Mouse (Mus musculus) left cerebral cortex, adult 2 months (tissue): Measurements from ENCODE around the gene Arhgap33. TPM values are rescaled to one million over a fixed set of nuclear protein-coding genes. Genes with fewer than 3 reads are reported as not detected.
"Not testable (repeated sequence)": the region's sequence is repeated elsewhere in the genome, so short reads cannot be mapped to it uniquely, and the experiment has no call there.

ENCODE experiments used
- DNase-seq, 2 experiments: peaks; one replicate each; pipeline ENCODE4 v3.0.0; 2021 to 2022; ENCODE audit warnings: low spot score in 2 of 2, mixed read lengths in 1 of 2; ENCODE audit errors: extremely low spot score in 1 of 2
- H3K27ac ChIP-seq: fragments of 200-600 bp; 2 replicates; pipeline ENCODE4 v1.8.1; 2022
- H3K4me3 ChIP-seq: fragments of 200-600 bp; 2 replicates; pipeline ENCODE4 v1.8.1; 2022
- CTCF ChIP-seq: fragments of 200-600 bp; IDR thresholded peaks from 2 replicates; pipeline ENCODE4 v1.8.1; 2022; ENCODE audit warnings: antibody characterized with exemption, mild to moderate bottlenecking, moderate library complexity
- intact Hi-C: fragments of 180-260 bp; cut with DNase I; formaldehyde crosslinking; loops from one replicate; pipeline ENCODE4 v1.15.1; 2025
- microRNA-seq, 2 experiments: library from miRNA; unstranded; fragments of <30 nt; microRNA quantifications; one replicate each; pipeline ENCODE4 v1.2.0; 2021
- total RNA-seq, 2 experiments: library from RNA; stranded (reverse); gene quantifications; 2 replicates each; pipeline ENCODE4 v1.2.3; 2021

Arhgap33 gene
- total RNA-seq, 2 experiments from 2014 or later, result 182 to 220 TPM

- Histone ChIP-seq H3K4me3 (no peak overlapping the region), H3K27ac (no peak overlapping the region)
- intact Hi-C loops, result no loop called here
- DNase-seq, result no peak
- TF ChIP-seq CTCF, result no peak
These were observed 50.6 kb downstream of the Arhgap33 start for GRCm38 (mm10) chr7:30484250-30484649.

- TF ChIP-seq CTCF, result no peak
- DNase-seq, result peak; percentile 41 to 54
- intact Hi-C loops, result no loop called here
- H3K4me3 ChIP-seq, result peak overlapping the region; percentile 36
- no peak overlapping the region; the same call in 1 of the 2 replicates for H3K27ac ChIP-seq
These were observed 57.2 kb downstream of the Arhgap33 start for GRCm38 (mm10) chr7:30477415-30478381.

GRCm38 (mm10) chr7:30476136-30476535, 58.7 kb downstream of the Arhgap33 start:
- DNase-seq, H3K4me3 ChIP-seq, H3K27ac ChIP-seq, intact Hi-C loops: not testable (repeated sequence)

GRCm38 (mm10) chr7:30474999-30475398, 59.9 kb downstream of the Arhgap33 start:
- DNase-seq, result no peak
- no peak overlapping the region for H3K4me3 ChIP-seq
- no peak for TF ChIP-seq CTCF
- no peak overlapping the region for H3K27ac ChIP-seq
- intact Hi-C loops, result no loop called here

- TF ChIP-seq CTCF, result peak; percentile 57
- no peak for DNase-seq
- no peak overlapping the region for H3K27ac ChIP-seq
- no peak overlapping the region for H3K4me3 ChIP-seq
- intact Hi-C loops, result loop anchor here (1.0 kb wide), 1 partner anchor 32 kb away; no protein-coding TSS in a partner anchor
These were observed 62.4 kb downstream of the Arhgap33 start for GRCm38 (mm10) chr7:30472411-30472810.

Small RNAs within 50 kb of the gene (microRNA-seq; reads per million reads assigned to microRNA genes)
- gene Gm38670, result 0.49 to 1.2 reads per million in 2 experiments

Other genes with a start within 250 kb of the Arhgap33 start
- 100 to 1,000 TPM; 488 to 492 TPM for gene Clip3, start 243.3 kb downstream of the Arhgap33 start, total RNA-seq
- 10 to 100 TPM; 65.7 to 71.4 TPM for gene Alkbh6, start 226.3 kb downstream of the Arhgap33 start, total RNA-seq
- 10 to 100 TPM in 1 of 2 experiments, 1 to 10 TPM in 1; 8.8 to 19.2 TPM for gene Syne4, start 220.3 kb downstream of the Arhgap33 start, total RNA-seq
- gene E130208F15Rik, start 213.3 kb downstream of the Arhgap33 start, total RNA-seq, result under 1 TPM in 1 of 2 experiments, not detected in 1; 0.66 TPM
- gene Sdhaf1, start 211.2 kb downstream of the Arhgap33 start, total RNA-seq, result 1 to 10 TPM; 7.0 to 8.0 TPM
- gene Lrfn3, start 172.3 kb downstream of the Arhgap33 start, total RNA-seq, result 10 to 100 TPM; 33.0 to 36.4 TPM
- 10 to 100 TPM; 25.9 to 26.6 TPM for gene Tyrobp, start 121.3 kb downstream of the Arhgap33 start, total RNA-seq
- 1 to 10 TPM in 1 of 2 experiments, not detected in 1; 3.1 TPM for gene Hcst, start 115.2 kb downstream of the Arhgap33 start, total RNA-seq
- 1 to 10 TPM; 3.9 to 5.1 TPM for gene Nfkbid, start 113.3 kb downstream of the Arhgap33 start, total RNA-seq
- 1,000 to 10,000 TPM; 1,205 to 1,260 TPM for gene Aplp1, start 89.5 kb downstream of the Arhgap33 start, total RNA-seq
- 10 to 100 TPM; 11.0 to 11.9 TPM for gene Kirrel2, start 77.4 kb downstream of the Arhgap33 start, total RNA-seq
- 1 to 10 TPM in 1 of 2 experiments, under 1 TPM in 1; 0.79 to 1.1 TPM for gene Nphs1, start 76.7 kb downstream of the Arhgap33 start, total RNA-seq
- not detected for gene Prodh2, start 41.4 kb downstream of the Arhgap33 start, total RNA-seq
- 1 to 10 TPM; 4.4 to 5.0 TPM for gene Hspb6, start 17.1 kb upstream of the Arhgap33 start, total RNA-seq
- 1 to 10 TPM; 4.9 to 5.2 TPM for gene Proser3, start 17.2 kb upstream of the Arhgap33 start, total RNA-seq
- 10 to 100 TPM; 42.9 to 43.2 TPM for gene Lin37, start 24.8 kb upstream of the Arhgap33 start, total RNA-seq
- 10 to 100 TPM; 67.4 to 74.4 TPM for gene U2af1l4, start 28.2 kb upstream of the Arhgap33 start, total RNA-seq
- gene Gm49396, start 28.3 kb upstream of the Arhgap33 start, total RNA-seq, result 1 to 10 TPM; 6.4 to 8.8 TPM
- 10 to 100 TPM; 84.9 to 93.8 TPM for gene Psenen, start 28.6 kb upstream of the Arhgap33 start, total RNA-seq
- gene Igflr1, start 30.4 kb upstream of the Arhgap33 start, total RNA-seq, result 1 to 10 TPM; 3.8 to 6.6 TPM
- 10 to 100 TPM; 53.4 to 57.4 TPM for gene Kmt2b, start 53.7 kb upstream of the Arhgap33 start, total RNA-seq
- not detected for gene Zbtb32, start 63.8 kb upstream of the Arhgap33 start, total RNA-seq
- gene Upk1a, start 77.8 kb upstream of the Arhgap33 start, total RNA-seq, result under 1 TPM; 0.48 to 0.96 TPM
- gene Cox6b1, start 91.1 kb upstream of the Arhgap33 start, total RNA-seq, result 100 to 1,000 TPM; 565 to 587 TPM
- not detected for gene Etv2, start 100.8 kb upstream of the Arhgap33 start, total RNA-seq
- 10 to 100 TPM; 67.7 to 67.8 TPM for gene Rbm42, start 115.3 kb upstream of the Arhgap33 start, total RNA-seq
- gene Haus5, start 129.9 kb upstream of the Arhgap33 start, total RNA-seq, result 1 to 10 TPM; 4.7 to 5.2 TPM
- not detected for gene Pmis2, start 136.5 kb upstream of the Arhgap33 start, total RNA-seq
- not detected for gene 2200002J24Rik, start 163.9 kb upstream of the Arhgap33 start, total RNA-seq
- under 1 TPM; 0.70 TPM for gene Atp4a, start 177.1 kb upstream of the Arhgap33 start, total RNA-seq
- gene Tmem147, start 194.5 kb upstream of the Arhgap33 start, total RNA-seq, result 100 to 1,000 TPM; 119 to 127 TPM
- gene Gapdhs, start 208.6 kb upstream of the Arhgap33 start, total RNA-seq, result not detected
- 1 to 10 TPM; 7.8 to 8.7 TPM for gene Sbsn, start 216.4 kb upstream of the Arhgap33 start, total RNA-seq
- gene Dmkn, start 228.7 kb upstream of the Arhgap33 start, total RNA-seq, result 1 to 10 TPM; 1.9 to 2.1 TPM